Mouse (Mus musculus) hindbrain, embryonic 15.5 days (tissue): ENCODE results near the gene Gm19345. TPM values are rescaled to one million over a fixed set of nuclear protein-coding genes. Genes with fewer than 3 reads are reported as not detected.

Source experiments
- ATAC-seq: fragments of 200-750 bp; cut with Nextera tagmentation; 2 replicates; pipeline ENCODE4 v1.8.0; 2017; ENCODE audit warnings: low read depth, moderate number of reproducible peaks, moderate TSS enrichment; ENCODE audit not compliant: low FRiP score
- H3K27ac ChIP-seq: fragments of 300-500 bp; sonication (generic); replicated peaks from 2 replicates; pipeline ENCODE4 v1.5.1; 2015; ENCODE audit warnings: mild to moderate bottlenecking, inconsistent platforms
- H3K27me3 ChIP-seq: fragments of 300-500 bp; sonication (generic); 2 replicates; pipeline ENCODE4 v1.6.1; 2015; ENCODE audit warnings: control low read depth, inconsistent platforms
- H3K36me3 ChIP-seq: fragments of 300-500 bp; sonication (generic); 2 replicates; pipeline ENCODE4 v1.6.1; 2015; ENCODE audit warnings: control low read depth, inconsistent platforms
- H3K4me1 ChIP-seq: fragments of 300-500 bp; sonication (generic); replicated peaks from 2 replicates; pipeline ENCODE4 v1.6.1; 2015; ENCODE audit warnings: control low read depth, inconsistent platforms
- H3K4me2 ChIP-seq: fragments of 300-500 bp; sonication (generic); 2 replicates; pipeline ENCODE4 v1.6.1; 2015; ENCODE audit warnings: moderate library complexity, mild to moderate bottlenecking, inconsistent platforms
- H3K4me3 ChIP-seq: fragments of 300-500 bp; sonication (generic); 2 replicates; pipeline ENCODE4 v1.5.1; 2015; ENCODE audit warnings: mild to moderate bottlenecking, inconsistent platforms
- H3K9ac ChIP-seq: fragments of 300-500 bp; sonication (generic); 2 replicates; pipeline ENCODE4 v1.6.1; 2015; ENCODE audit warnings: inconsistent platforms
- H3K9me3 ChIP-seq: fragments of 300-500 bp; sonication (generic); 2 replicates; pipeline ENCODE4 v1.6.1; 2016; ENCODE audit warnings: control low read depth, inconsistent platforms
- WGBS: fragments of 180-500 bp; shearing (Covaris S2); methylation state at CpG from one replicate; pipeline ENCODE4 v1.1.7; 2015; 5-methylcytosine and 5-hydroxymethylcytosine counted together
- polyA plus RNA-seq: library from polyadenylated mRNA; unstranded; fragments of >200 nt; fragmentation: Nextera tagmentation; extraction: Ambion mirVana; gene quantifications from 2 replicates; pipeline ENCODE4 v1.2.1, GENCODE M21; 2015

Gm19345 gene
- polyA plus RNA-seq, 1 experiment from 2014 or later, result 17.1 TPM

GRCm38 (mm10) chr7:19818875-19819274 is 32.9 kb upstream of the Gm19345 start:
- Histone ChIP-seq H3K4me2 (no peak overlapping the region), H3K4me1 (peaks cover 24% of the 10 kb centered on the region), H3K27me3 (peaks cover 43% of the 10 kb centered on the region), H3K36me3 (no peaks in the 10 kb centered on the region), H3K27ac (no peak overlapping the region), H3K4me3 (no peak overlapping the region), H3K9ac (no peak overlapping the region), H3K9me3 (no peaks in the 10 kb centered on the region)
- ATAC-seq, result no peak
- WGBS, result 88% methylated on average over 7 of the region's 7 CpGs

DNA sequence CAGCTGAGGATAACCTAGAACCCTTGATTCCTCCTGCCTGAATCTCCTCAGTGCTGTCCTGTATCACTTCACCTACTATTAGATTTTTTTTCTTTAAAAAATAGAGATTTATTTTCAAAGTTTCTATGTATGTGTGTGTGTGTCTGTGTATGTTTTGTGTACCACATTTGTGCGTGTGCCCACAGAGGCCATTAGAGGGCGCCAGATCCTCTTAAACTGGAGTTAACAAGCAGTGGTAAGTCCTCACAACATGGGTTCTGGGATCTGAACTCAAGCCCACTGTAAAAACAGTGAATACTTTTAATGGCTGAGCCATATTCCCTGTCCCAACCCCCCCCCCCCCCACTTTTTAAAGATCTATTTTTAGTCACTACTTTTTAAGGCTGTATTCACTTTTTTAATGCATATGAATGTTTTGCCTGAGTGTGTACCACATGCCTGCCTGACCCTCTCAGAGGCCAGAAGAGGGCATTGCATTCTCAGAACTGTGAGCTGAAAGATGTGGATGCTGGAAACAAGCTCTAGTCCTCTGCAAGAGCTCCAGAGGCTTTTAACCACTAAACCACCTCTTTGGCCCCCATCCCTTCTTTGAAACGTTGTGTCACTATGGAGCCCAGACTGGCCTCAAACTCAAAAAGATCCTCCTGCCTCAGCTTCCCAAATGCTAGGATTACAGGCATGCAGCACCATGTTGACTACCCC is 31.3 kb upstream of the Gm19345 start:
- WGBS, result 68% methylated on average over 3 of the region's 3 CpGs
- Histone ChIP-seq H3K27me3 (peaks cover 55% of the 10 kb centered on the region), H3K4me2 (no peak overlapping the region), H3K27ac (no peak overlapping the region), H3K9me3 (no peaks in the 10 kb centered on the region), H3K36me3 (no peaks in the 10 kb centered on the region), H3K4me1 (peaks cover 24% of the 10 kb centered on the region), H3K9ac (no peak overlapping the region), H3K4me3 (no peak overlapping the region)
- ATAC-seq, result no peak

- H3K9me3 ChIP-seq, result no peaks in the 10 kb centered on the region
These were observed 30.2 kb upstream of the Gm19345 start for GRCm38 (mm10) chr7:19821633-19822032.

DNA sequence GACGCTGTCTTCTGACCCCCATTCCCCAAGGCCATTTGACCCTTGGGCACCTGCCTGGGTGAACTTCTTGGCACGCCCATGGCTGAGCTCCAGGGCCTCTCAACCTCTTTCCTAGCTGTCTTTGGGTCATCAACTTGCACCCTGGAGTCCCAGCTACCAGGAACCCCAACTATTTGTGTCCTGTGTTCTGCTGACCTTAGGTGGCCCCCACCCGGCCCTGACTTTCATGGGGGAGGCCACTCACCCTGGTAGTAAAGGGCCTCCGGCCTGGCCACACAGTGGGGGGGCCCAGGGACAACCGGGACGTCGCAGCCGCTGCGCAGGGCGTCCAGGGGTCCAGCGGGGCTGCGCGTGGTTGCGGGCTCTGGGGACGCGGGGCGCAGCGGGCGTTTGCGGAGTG is 29.6 kb upstream of the Gm19345 start:
- 12% methylated on average over 10 of the region's 20 CpGs for WGBS
- no peak overlapping the region for H3K9ac ChIP-seq
- H3K27ac ChIP-seq, result no peak overlapping the region

More at GRCm38 (mm10) chr7:19821633-19822032, 30.2 kb upstream of the Gm19345 start:
- no peak overlapping the region for H3K27ac ChIP-seq
- H3K4me3 ChIP-seq, result no peak overlapping the region
- no peaks in the 10 kb centered on the region for H3K36me3 ChIP-seq
- no peak overlapping the region for H3K9ac ChIP-seq
- WGBS, result 58% methylated on average over 7 of the region's 7 CpGs
- H3K4me1 ChIP-seq, result peaks cover 12% of the 10 kb centered on the region
- ATAC-seq, result no peak
- no peak overlapping the region for H3K4me2 ChIP-seq
- H3K27me3 ChIP-seq, result peaks cover 54% of the 10 kb centered on the region

GRCm38 (mm10) chr7:19822604-19823058 is 29.2 kb upstream of the Gm19345 start, which contains the start of gene Bcl3:
Gene Bcl3, minus strand, starts transcription at chr7:19822770.
- Histone ChIP-seq H3K9me3 (no peaks in the 10 kb centered on the region), H3K9ac (no peak within 1 kb of the TSS), H3K36me3 (no peaks in the 10 kb centered on the region), H3K4me1 (peaks cover 4% of the 10 kb centered on the region; the same call in 1 of the 2 replicates), H3K27ac (0 out of 2 replicates have a peak within 1 kb of the TSS, but pooled peaks have one; percentile 5), H3K27me3 (peaks cover 46% of the 10 kb centered on the region), H3K4me2 (peak within 1 kb of the TSS; percentile 49), H3K4me3 (peak within 1 kb of the TSS; percentile 28)
- 2% methylated on average over 32 of the region's 42 CpGs for WGBS
- no peak for ATAC-seq

More for the DNA sequence above, 29.6 kb upstream of the Gm19345 start:
- H3K36me3 ChIP-seq, result no peaks in the 10 kb centered on the region
- H3K4me2 ChIP-seq, result peak overlapping the region; percentile 49
- H3K4me1 ChIP-seq, result peaks cover 7% of the 10 kb centered on the region; the same call in 1 of the 2 replicates
- no peaks in the 10 kb centered on the region for H3K9me3 ChIP-seq
- peaks cover 49% of the 10 kb centered on the region for H3K27me3 ChIP-seq
- peak overlapping the region; percentile 28 for H3K4me3 ChIP-seq
- no peak for ATAC-seq

GRCm38 (mm10) chr7:19823256-19824181 is 28.3 kb upstream of the Gm19345 start:
- Histone ChIP-seq H3K36me3 (no peaks in the 10 kb centered on the region), H3K9ac (no peak overlapping the region), H3K4me1 (peaks cover 4% of the 10 kb centered on the region; the same call in 1 of the 2 replicates), H3K4me2 (peak overlapping the region; percentile 27; the same call in 1 of the 2 replicates), H3K27ac (peak overlapping the region; percentile 5; the same call in 1 of the 2 replicates), H3K4me3 (no peak overlapping the region), H3K9me3 (no peaks in the 10 kb centered on the region), H3K27me3 (peaks cover 42% of the 10 kb centered on the region)
- ATAC-seq, result no peak
- WGBS, result 23% methylated on average over 16 of the region's 16 CpGs

DNA sequence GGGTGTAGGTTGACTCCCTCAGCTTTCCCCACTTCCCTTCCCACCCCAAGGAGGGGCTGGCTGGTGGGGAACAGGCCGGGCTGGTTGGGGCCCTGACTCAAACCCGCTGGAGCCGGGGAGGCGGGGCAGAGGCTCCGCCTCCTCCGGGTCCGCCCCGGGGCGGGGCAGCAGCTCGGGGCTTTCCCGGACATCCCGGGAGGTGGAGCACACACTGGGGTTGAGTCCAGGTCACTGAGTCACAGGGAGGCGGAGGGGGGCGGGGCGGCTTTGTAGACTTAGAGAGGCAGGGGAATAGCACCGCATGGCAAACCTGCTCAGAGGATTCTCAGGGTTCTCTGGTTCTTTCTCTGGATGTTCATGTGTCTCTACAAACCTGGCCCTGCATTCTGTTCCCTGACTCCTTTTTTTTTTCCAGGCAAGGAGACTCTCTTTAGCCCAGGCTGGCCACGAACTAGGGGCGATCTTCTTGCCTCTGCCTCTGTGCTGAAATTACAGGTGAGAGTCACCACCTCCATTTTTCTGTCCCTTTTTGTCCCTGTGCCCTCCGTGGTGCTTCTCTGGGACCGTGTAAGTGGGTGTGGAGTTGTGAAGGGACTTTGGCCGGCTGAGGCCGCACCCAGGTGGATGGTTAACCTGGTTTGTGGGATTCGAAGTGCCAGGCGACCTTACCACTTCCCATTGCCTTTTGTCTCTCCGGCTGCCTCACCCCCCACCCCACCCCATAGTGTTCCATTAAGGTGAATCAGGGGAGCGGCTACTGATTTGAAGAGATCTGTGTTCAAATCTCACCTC is 27.4 kb upstream of the Gm19345 start:
- H3K27ac ChIP-seq, result peak overlapping the region; percentile 5; the same call in 1 of the 2 replicates
- ATAC-seq, result peak; percentile 46; the same call in 1 of the 2 replicates
- H3K4me3 ChIP-seq, result no peak overlapping the region
- H3K27me3 ChIP-seq, result peaks cover 38% of the 10 kb centered on the region
- peak overlapping the region; percentile 27; the same call in 1 of the 2 replicates for H3K4me2 ChIP-seq
- no peaks in the 10 kb centered on the region for H3K9me3 ChIP-seq
- no peaks in the 10 kb centered on the region for H3K36me3 ChIP-seq
- H3K9ac ChIP-seq, result no peak overlapping the region
- 27% methylated on average over 25 of the region's 26 CpGs for WGBS
- peaks cover 4% of the 10 kb centered on the region; the same call in 1 of the 2 replicates for H3K4me1 ChIP-seq

- Histone ChIP-seq H3K9me3 (no peaks in the 10 kb centered on the region), H3K4me1 (peaks cover 4% of the 10 kb centered on the region; the same call in 1 of the 2 replicates), H3K27me3 (peaks cover 28% of the 10 kb centered on the region), H3K4me2 (no peak overlapping the region), H3K4me3 (no peak overlapping the region), H3K27ac (no peak overlapping the region), H3K36me3 (no peaks in the 10 kb centered on the region), H3K9ac (no peak overlapping the region)
- ATAC-seq, result no peak
- WGBS, result 37% methylated on average over 6 of the region's 6 CpGs
These were observed 25.0 kb upstream of the Gm19345 start for GRCm38 (mm10) chr7:19826756-19827155.

- no peak for ATAC-seq
- H3K9ac ChIP-seq, result no peak overlapping the region
- no peaks in the 10 kb centered on the region for H3K4me1 ChIP-seq
- peaks cover 4% of the 10 kb centered on the region for H3K27me3 ChIP-seq
- no peak overlapping the region for H3K4me2 ChIP-seq
- WGBS, result 89% methylated on average over 3 of the region's 3 CpGs
- H3K4me3 ChIP-seq, result no peak overlapping the region
- H3K36me3 ChIP-seq, result no peaks in the 10 kb centered on the region
- H3K27ac ChIP-seq, result no peak overlapping the region
- H3K9me3 ChIP-seq, result no peaks in the 10 kb centered on the region
These were observed 22.1 kb upstream of the Gm19345 start for GRCm38 (mm10) chr7:19829694-19830093.

GRCm38 (mm10) chr7:19830682-19831156 is 21.1 kb upstream of the Gm19345 start:
- Histone ChIP-seq H3K27me3 (no peaks in the 10 kb centered on the region), H3K27ac (no peak overlapping the region), H3K9ac (no peak overlapping the region), H3K4me3 (no peak overlapping the region), H3K4me2 (no peak overlapping the region), H3K36me3 (no peaks in the 10 kb centered on the region), H3K9me3 (no peaks in the 10 kb centered on the region), H3K4me1 (no peaks in the 10 kb centered on the region)
- ATAC-seq, result 0 out of 2 replicates have a peak, but pooled peaks have one; percentile 30
- WGBS, result 32% methylated on average over 13 of the region's 13 CpGs

DNA sequence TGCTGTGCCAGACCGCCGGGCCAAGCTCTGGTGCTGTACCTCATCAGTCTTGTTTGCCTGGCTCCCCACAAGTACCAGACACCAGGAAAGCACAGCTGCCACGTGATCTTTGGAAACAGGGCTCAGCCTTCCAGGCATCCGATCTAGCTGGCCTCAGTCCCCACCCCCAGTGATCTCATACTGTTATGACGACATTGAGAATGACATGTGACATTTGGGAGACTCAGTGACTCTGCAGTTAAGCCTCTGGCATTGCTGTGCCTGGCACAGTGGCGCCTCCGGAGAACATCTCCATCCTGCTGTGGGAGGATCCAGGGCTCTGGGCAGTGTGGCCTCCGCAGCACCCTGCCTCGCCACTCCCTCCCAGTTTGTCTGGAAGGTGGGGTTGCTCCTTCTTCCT is 20.0 kb upstream of the Gm19345 start:
- Histone ChIP-seq H3K4me3 (no peak overlapping the region), H3K9me3 (no peaks in the 10 kb centered on the region), H3K27ac (no peak overlapping the region), H3K36me3 (no peaks in the 10 kb centered on the region), H3K9ac (no peak overlapping the region), H3K27me3 (no peaks in the 10 kb centered on the region), H3K4me2 (no peak overlapping the region), H3K4me1 (no peaks in the 10 kb centered on the region)
- no peak for ATAC-seq
- 63% methylated on average over 9 of the region's 9 CpGs for WGBS
